Mouse (Mus musculus) left cerebral cortex, postnatal 36 days (tissue): ENCODE data around the gene H2-DMb2. TPM values are rescaled to one million over a fixed set of nuclear protein-coding genes. Genes with fewer than 3 reads are reported as not detected.
A peak's percentile ranks its signal among the peaks of the same experiment; 100 is the strongest.

Source experiments
- DNase-seq, 2 experiments: peaks; one replicate each; pipeline ENCODE4 v3.0.0; 2021 to 2022; ENCODE audit warnings: low spot score in 2 of 2, mixed read lengths in 1 of 2
- intact Hi-C: fragments of 180-260 bp; cut with DNase I; formaldehyde crosslinking; loops from one replicate; pipeline ENCODE4 v1.15.1; 2025
- total RNA-seq, 2 experiments: library from RNA; stranded (reverse); gene quantifications; 2 replicates each; pipeline ENCODE4 v1.2.3; 2021

H2-DMb2 gene
- total RNA-seq, 2 experiments from 2014 or later: 0.59 to 0.93 TPM

GRCm38 (mm10) chr17:34196941-34197894, 54.1 kb downstream of the H2-DMb2 start, which contains the start of gene Psmb8:
TSS of gene Psmb8 (plus strand) at chr17:34197721.
- DNase-seq: peak; percentile 72 to 85
- intact Hi-C loops: no loop called here

GRCm38 (mm10) chr17:34197904-34198520, 54.9 kb downstream of the H2-DMb2 start:
- no peak for DNase-seq
- intact Hi-C loops: no loop called here

GRCm38 (mm10) chr17:34198521-34198912, 55.4 kb downstream of the H2-DMb2 start:
- DNase-seq: no peak
- intact Hi-C loops: no loop called here

GRCm38 (mm10) chr17:34199050-34199619, 56.0 kb downstream of the H2-DMb2 start:
- no peak for DNase-seq
- intact Hi-C loops: no loop called here

- no peak for DNase-seq
- intact Hi-C loops: no loop called here
Measured at GRCm38 (mm10) chr17:34200047-34200446, 56.9 kb downstream of the H2-DMb2 start.

- intact Hi-C loops: no loop called here
- no peak for DNase-seq
Measured at GRCm38 (mm10) chr17:34200772-34201505, 57.8 kb downstream of the H2-DMb2 start.

Other genes with a start within 250 kb of the H2-DMb2 start
- under 1 TPM; 0.70 to 0.96 TPM for gene Platr17, start 238.2 kb upstream of the H2-DMb2 start, total RNA-seq
- 10 to 100 TPM; 29.9 to 32.9 TPM for gene Daxx, start 233.9 kb upstream of the H2-DMb2 start, total RNA-seq
- 10 to 100 TPM; 35.0 to 38.3 TPM for gene Tapbp, start 227.4 kb upstream of the H2-DMb2 start, total RNA-seq
- gene Zbtb22, start 227.4 kb upstream of the H2-DMb2 start, total RNA-seq: 10 to 100 TPM; 29.4 to 40.1 TPM
- 10 to 100 TPM; 46.9 to 71.0 TPM for gene Rgl2, start 213.8 kb upstream of the H2-DMb2 start, total RNA-seq
- gene Pfdn6, start 203.0 kb upstream of the H2-DMb2 start, total RNA-seq: 10 to 100 TPM; 96.1 to 98.3 TPM
- gene Wdr46, start 202.6 kb upstream of the H2-DMb2 start, total RNA-seq: 10 to 100 TPM; 12.6 to 15.0 TPM
- 1 to 10 TPM; 5.5 to 6.7 TPM for gene B3galt4, start 191.8 kb upstream of the H2-DMb2 start, total RNA-seq
- gene Vps52, start 187.5 kb upstream of the H2-DMb2 start, total RNA-seq: 10 to 100 TPM; 84.5 to 87.0 TPM
- gene Rps18, start 187.3 kb upstream of the H2-DMb2 start, total RNA-seq: 100 to 1,000 TPM; 291 to 302 TPM
- gene H2-K1, start 143.0 kb upstream of the H2-DMb2 start, total RNA-seq: 10 to 100 TPM; 17.2 to 19.3 TPM
- gene Ring1, start 118.6 kb upstream of the H2-DMb2 start, total RNA-seq: 10 to 100 TPM; 33.5 to 35.9 TPM
- 10 to 100 TPM; 35.7 to 36.6 TPM for gene H2-Ke6, start 115.2 kb upstream of the H2-DMb2 start, total RNA-seq
- 100 to 1,000 TPM; 101 to 105 TPM for gene Slc39a7, start 111.6 kb upstream of the H2-DMb2 start, total RNA-seq
- 10 to 100 TPM; 81.9 to 87.8 TPM for gene Rxrb, start 111.5 kb upstream of the H2-DMb2 start, total RNA-seq
- gene Col11a2, start 103.9 kb upstream of the H2-DMb2 start, total RNA-seq: 10 to 100 TPM; 15.1 to 16.3 TPM
- under 1 TPM in 1 of 2 experiments, not detected in 1; 0.79 TPM for gene H2-Oa, start 51.0 kb upstream of the H2-DMb2 start, total RNA-seq
- 10 to 100 TPM; 26.1 to 28.5 TPM for gene H2-DMa, start 23.8 kb upstream of the H2-DMb2 start, total RNA-seq
- gene Brd2, start 20.7 kb upstream of the H2-DMb2 start, total RNA-seq: 100 to 1,000 TPM; 183 to 189 TPM
- 1 to 10 TPM in 1 of 2 experiments, under 1 TPM in 1; 0.94 to 1.1 TPM for gene H2-DMb1, start 9.8 kb downstream of the H2-DMb2 start, total RNA-seq
- 1 to 10 TPM; 1.9 to 2.0 TPM for gene Tap1, start 44.2 kb downstream of the H2-DMb2 start, total RNA-seq
- 1 to 10 TPM in 1 of 2 experiments, under 1 TPM in 1; 0.77 to 1.1 TPM for gene Psmb9, start 44.5 kb downstream of the H2-DMb2 start, total RNA-seq
- gene Psmb8, start 54.4 kb downstream of the H2-DMb2 start, total RNA-seq: 1 to 10 TPM; 2.1 to 3.4 TPM
- 1 to 10 TPM; 6.6 to 7.7 TPM for gene Tap2, start 60.2 kb downstream of the H2-DMb2 start, total RNA-seq
- not detected for gene H2-Ob, start 95.6 kb downstream of the H2-DMb2 start, total RNA-seq
- gene H2-Ab1, start 114.4 kb downstream of the H2-DMb2 start, total RNA-seq: 1 to 10 TPM; 1.9 to 2.5 TPM
- gene H2-Aa, start 144.5 kb downstream of the H2-DMb2 start, total RNA-seq: 1 to 10 TPM; 2.6 to 3.4 TPM
- gene H2-Eb1, start 162.6 kb downstream of the H2-DMb2 start, total RNA-seq: 1 to 10 TPM; 2.7 to 2.9 TPM
- not detected for gene H2-Eb2, start 182.4 kb downstream of the H2-DMb2 start, total RNA-seq
- under 1 TPM; 0.50 to 0.74 TPM for gene Btnl2, start 211.5 kb downstream of the H2-DMb2 start, total RNA-seq
- gene Btnl1, start 233.8 kb downstream of the H2-DMb2 start, total RNA-seq: not detected